Mouse (Mus musculus) hematopoietic stem cell, adult 5-6 weeks (primary cell): ENCODE measurements around the gene Nup98. TPM values are rescaled to one million over a fixed set of nuclear protein-coding genes. Genes with fewer than 3 reads are reported as not detected.

Experiments used
- ATAC-seq, 2 experiments: fragments of 125-278 bp in 1 of 2; replicated peaks in 1 of 2; 2 replicates each; pipeline ENCODE4 v1.8.0; 2016 to 2017; ENCODE audit warnings: inconsistent platforms in 2 of 2, mild to moderate bottlenecking in 2 of 2, moderate number of reproducible peaks in 2 of 2, low read depth in 1 of 2, moderate TSS enrichment in 1 of 2; ENCODE audit not compliant: low FRiP score in 2 of 2, poor library complexity in 2 of 2, severe bottlenecking in 2 of 2, insufficient read depth in 1 of 2, low TSS enrichment in 1 of 2
- total RNA-seq: library from RNA; stranded (forward); fragments of 172-1452, 232-1000 nt; gene quantifications from 2 replicates; pipeline ENCODE4 v1.2.3, GENCODE M21; 2017

Nup98 gene
- 55.3 and 58.8 TPM in 2 replicates for total RNA-seq

DNA sequence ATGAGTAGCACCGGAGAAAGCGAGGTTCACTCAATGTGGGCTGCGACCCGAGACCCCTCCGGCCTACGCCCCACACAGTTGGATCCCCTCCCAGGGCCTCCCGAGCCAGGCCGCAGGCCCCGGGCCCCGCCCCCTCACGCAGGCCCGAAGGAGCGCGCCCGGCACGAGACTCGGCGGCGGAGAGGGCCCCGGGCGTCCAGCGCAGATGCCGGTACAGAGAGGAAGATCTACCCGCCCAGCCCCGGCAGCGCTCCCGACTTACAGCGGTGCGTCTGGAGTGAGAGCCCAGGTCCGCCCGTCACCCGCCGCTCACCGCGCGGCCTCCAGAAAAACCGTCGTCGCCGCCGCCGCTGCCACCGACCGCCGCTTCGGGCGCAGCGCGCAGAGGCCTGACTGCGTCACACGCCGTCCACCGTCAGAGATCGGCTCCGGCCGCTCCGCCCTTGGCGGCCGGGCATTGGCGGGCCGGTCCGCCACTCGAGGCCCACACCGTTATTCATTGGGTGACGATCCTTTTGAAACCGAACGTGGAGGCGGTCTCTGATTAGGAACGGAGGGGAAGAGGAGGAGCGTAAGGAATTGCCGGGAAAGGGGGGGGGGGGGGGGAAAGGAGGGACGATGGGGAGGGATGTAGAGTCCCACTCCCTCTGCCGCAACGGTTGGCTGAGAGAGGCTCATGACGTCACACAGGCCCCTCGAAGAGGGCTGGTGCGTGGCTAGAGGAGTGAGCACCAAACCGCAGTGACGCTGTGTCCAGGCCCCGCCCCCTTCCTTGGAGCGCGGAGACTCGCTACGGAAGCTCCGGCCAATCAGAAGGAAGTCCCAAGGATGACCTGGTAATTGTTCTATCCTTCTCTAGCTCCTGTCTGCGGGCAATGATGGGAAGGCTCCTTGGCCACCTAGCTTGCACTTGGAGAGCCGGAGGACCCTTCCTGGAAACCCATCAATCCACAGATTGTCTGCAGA lies at the start of gene Nup98, which contains the start of gene Pgap2:
Gene Nup98, minus strand, starts transcription at position 421 of the 966 bp plus-strand sequence.
Gene Pgap2, plus strand, starts transcription at position 453 of the 966 bp plus-strand sequence.
- ATAC-seq: peak; percentile 94 to 95

GRCm38 (mm10) chr7:102258753-102259152 lies 48.8 kb upstream of the Nup98 start:
- ATAC-seq: no peak

DNA sequence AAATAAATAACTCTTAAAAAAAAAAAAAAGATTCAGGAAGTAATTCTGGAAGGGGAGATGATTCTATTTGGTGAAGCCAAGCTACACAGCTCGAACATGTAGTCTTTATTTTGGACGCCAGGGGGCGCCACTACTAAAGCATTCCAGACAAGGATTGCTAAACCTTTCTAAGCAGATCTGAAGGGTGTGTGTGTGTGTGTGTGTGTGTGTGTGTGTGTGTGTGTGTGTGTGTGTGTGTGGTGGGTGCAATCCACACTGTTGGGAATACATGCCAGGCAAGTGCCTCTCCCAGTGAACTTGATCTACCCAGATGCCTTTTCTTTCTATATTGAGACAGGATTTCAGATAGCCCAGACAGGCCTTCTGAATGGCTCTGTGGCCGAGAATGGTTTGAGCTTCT lies 48.2 kb upstream of the Nup98 start:
- peak; percentile 68 to 74; a peak in 2 of 4 replicates for ATAC-seq

DNA sequence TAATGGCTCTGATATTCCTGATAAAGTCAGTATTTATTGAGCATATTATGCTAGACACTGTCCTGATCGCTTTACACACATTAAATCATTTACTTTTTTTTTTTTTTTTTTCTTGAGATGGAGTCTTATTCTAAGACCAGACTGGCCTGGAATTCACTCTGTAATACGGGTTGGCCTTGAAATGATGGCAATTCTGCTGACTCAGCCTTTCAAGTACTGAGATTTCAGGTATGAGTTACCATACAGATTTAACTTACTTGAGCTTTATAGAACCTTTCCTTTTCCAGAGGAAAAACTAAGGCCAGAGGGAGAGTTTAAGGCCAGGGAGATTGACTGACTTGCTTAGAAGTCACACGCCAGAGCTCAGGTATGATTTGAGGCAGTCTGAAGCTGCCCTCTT lies 46.7 kb upstream of the Nup98 start:
- no peak for ATAC-seq

DNA sequence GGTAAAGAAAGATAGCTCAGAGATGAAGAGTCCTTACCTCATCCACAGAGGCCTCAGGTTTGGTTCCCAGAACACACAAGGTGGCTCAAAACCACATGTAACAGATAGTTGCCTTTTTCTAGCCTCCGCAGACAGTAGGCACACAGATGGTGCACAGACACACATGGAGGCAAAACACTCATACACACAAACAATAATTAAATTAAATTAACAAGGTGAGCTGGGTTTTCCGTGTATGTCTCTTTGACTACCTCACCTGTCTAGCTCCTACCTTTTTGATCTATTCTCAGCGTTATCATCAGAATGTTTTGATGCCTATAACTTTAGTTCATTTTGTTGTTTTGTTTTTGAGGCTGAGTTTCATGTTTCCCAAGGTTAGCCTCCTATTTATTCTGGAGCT lies 46.0 kb upstream of the Nup98 start, which contains the start of gene Rhog:
Gene Rhog, minus strand, starts transcription at position 101 of the 400 bp plus-strand sequence.
- no peak for ATAC-seq

- ATAC-seq: no peak
Measured at GRCm38 (mm10) chr7:102253631-102254030, 43.7 kb upstream of the Nup98 start.

DNA sequence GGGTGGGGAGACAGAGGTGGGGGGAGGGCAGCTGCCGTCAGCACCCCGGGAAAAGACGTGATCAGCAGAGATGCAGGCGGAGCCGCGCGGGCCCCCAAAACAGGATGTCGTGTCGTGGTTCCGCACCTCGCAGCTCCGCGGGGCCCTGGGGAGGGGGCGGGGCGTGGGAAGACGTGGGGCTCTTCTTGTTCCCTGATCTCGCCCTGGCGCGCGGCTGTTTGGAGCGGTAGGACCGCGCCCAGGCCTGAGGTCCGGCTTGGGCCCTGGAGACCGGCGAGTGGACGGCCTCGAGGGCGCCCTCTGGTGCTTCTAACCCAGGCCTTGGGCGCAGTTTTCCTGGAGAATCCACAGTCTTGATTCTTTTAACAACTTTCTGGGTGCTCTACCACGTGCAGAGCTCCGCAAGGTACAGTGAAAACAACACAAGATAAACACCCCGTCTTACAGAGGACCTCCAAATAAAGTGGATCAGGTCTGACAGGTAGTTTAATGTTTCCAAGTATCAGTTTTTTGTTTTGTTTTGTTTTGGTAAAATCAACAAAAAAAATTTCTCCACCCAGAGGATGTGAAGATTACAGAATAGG lies 40.7 kb upstream of the Nup98 start:
- peak; percentile 55 to 60 for ATAC-seq

- peak; percentile 34 to 50 for ATAC-seq
Measured at GRCm38 (mm10) chr7:102249896-102250630, 40.1 kb upstream of the Nup98 start.

GRCm38 (mm10) chr7:102249531-102249895 lies 39.5 kb upstream of the Nup98 start:
- 0 out of 4 replicates have a peak, but pooled peaks of 1 of the 2 experiments have one; percentile 10 for ATAC-seq

GRCm38 (mm10) chr7:102248691-102249404 lies 38.9 kb upstream of the Nup98 start:
- peak; percentile 47 to 49 for ATAC-seq

DNA sequence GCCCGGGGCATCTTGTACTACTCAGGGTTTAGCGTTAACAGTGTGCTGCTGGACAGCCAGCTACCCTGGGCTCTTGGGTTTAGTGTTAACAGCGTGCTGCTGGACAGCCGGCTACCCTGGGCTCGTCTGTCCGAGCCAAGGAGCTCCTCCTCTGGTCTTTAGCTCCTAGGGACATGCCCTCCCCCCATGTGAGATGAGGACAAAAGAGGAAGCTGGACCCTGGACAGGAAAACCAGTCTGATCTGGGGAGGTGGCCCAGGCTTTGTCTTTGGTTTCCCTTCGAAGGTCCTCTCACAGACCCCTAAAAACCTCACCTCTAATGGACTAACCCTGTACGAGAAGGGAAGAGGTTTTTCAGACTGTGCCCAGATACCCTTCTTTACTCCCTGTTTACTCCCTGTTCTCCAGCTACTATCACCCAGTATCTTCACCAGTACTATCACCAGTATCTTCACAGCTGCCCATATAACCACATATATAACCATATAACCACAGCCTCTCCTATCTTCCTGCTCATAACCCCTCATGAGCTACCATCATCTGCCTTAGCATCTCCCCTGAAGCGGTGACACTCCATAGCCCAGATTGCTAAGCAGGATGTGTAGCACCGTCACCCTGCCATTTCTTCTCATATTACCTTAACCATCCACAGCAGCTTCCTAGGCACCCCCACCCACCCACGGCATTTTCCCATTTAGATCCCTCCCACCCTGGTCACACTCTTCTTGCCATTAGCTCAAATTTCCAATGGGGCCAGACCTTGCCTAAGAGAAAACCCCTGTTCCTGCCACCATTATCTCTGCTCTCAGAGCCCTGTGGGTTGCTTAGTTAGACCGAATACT lies 37.2 kb upstream of the Nup98 start:
- ATAC-seq: no peak

GRCm38 (mm10) chr7:102246265-102246664 lies 36.3 kb upstream of the Nup98 start:
- no peak for ATAC-seq

DNA sequence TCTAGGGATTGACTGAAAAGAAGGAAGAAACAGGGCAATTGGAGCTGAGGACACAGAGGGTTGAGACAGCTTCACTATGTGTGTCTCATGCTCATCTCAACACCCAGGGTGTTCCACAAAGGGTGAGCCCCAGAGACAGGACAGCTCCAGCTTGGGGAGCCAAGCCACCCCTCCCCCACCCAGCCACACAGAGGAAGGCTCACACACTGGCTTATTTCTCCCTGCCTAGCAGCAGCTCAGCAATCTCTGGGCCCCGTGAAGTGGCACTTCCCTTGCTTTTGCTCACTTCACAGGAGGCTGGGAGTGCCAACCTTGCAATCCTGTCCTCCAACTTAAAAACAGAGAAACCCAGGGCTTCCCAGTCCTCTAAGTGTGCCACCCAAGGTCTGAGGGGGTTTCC lies 35.8 kb upstream of the Nup98 start:
- no peak for ATAC-seq

GRCm38 (mm10) chr7:102244782-102245535 lies 35.0 kb upstream of the Nup98 start:
- no peak for ATAC-seq

GRCm38 (mm10) chr7:102243870-102244269 lies 33.9 kb upstream of the Nup98 start:
- ATAC-seq: peak; percentile 41 to 55; a peak in 3 of 4 replicates

DNA sequence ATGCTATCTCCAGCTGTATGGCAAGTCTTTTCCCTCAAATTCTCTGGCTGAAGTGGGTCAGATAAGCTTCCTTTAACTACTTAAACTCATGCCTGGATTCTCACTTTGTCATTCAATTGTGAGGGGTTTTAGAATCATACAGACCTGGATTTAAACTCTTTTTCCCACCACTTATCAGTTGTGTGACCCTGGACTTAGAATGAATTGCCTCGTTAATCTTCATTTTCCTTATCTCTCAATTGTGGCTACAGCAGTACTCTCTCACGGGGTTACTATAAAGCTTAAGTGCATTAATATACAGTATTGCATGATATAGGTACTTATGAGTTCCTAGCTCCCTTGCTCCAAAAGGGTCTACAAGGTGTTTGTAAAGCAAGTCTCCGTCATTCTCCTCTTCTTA lies 32.9 kb upstream of the Nup98 start:
- ATAC-seq: no peak
